Mouse (Mus musculus): ENCODE measurements around the gene Agtr1a.

DNA sequence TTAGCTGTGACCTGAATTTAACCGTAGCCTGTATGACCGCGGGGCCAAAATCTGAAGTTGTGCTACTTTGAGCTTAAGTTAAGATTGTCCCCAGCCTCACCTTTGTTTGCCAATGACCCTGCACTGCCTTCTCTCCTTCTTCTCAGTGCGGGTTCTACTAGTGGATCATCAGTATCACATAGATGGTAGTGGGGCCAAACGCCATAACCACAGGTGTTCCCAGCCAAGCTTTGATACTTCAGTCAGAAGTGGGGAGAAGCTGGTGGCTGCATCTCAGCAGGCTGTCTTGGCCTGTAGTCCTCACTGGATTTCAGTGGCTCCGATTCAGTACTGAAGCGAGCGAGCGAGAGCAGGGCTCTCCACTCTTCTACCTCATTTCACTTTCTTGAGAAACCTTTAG is 672 bp downstream of the Agtr1a start:
- TF ChIP-seq CTCF (IDR thresholded peaks at IDR 0.05; ENCODE audit: low read depth) (no peak), EP300 (IDR thresholded peaks at IDR 0.05; ENCODE audit: low read depth) (no peak)
